Mouse (Mus musculus): ENCODE results near the gene Rbm28.

Rbm28 gene

GRCm38 (mm10) chr6:29143608-29144007 is 21.2 kb downstream of the Rbm28 start:
- peak; percentile 44 for DNase-seq (ENCODE audit: low spot score)

GRCm38 (mm10) chr6:29137441-29137840 is 27.4 kb downstream of the Rbm28 start:
- DNase-seq (ENCODE audit: low spot score): no peak

- no peak for DNase-seq (ENCODE audit: low spot score)
Observed at GRCm38 (mm10) chr6:29133100-29133499, 31.7 kb downstream of the Rbm28 start.

- DNase-seq (ENCODE audit: low spot score): no peak
Observed at GRCm38 (mm10) chr6:29126878-29127426, 37.9 kb downstream of the Rbm28 start.

DNA sequence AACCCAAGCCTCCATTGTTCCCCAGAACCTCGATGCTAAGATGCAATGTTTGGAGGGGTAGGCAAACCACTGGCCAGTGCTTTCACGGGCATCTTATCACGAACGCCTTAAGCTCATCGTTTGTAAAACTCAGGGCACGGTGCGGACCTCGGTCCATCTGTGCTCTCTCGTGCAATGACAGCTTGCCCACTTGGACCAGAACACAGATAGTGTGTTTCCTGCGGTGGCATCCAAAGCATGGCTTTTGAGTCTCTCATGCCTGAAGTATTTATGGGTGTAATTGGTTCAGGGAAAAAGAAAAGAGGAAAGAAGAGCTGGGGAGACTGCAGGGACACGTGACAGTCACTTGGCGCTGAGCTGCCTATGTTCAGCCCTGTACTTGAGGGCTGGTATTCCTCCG is 44.8 kb downstream of the Rbm28 start:
- DNase-seq (ENCODE audit: low spot score): no peak

GRCm38 (mm10) chr6:29118963-29119362 is 45.8 kb downstream of the Rbm28 start:
- DNase-seq (ENCODE audit: low spot score): no peak

- no peak for DNase-seq (ENCODE audit: low spot score)
Observed at GRCm38 (mm10) chr6:29118231-29118630, 46.6 kb downstream of the Rbm28 start.

GRCm38 (mm10) chr6:29117417-29118104 is 47.2 kb downstream of the Rbm28 start:
- peak; percentile 43 for DNase-seq (ENCODE audit: low spot score)

DNA sequence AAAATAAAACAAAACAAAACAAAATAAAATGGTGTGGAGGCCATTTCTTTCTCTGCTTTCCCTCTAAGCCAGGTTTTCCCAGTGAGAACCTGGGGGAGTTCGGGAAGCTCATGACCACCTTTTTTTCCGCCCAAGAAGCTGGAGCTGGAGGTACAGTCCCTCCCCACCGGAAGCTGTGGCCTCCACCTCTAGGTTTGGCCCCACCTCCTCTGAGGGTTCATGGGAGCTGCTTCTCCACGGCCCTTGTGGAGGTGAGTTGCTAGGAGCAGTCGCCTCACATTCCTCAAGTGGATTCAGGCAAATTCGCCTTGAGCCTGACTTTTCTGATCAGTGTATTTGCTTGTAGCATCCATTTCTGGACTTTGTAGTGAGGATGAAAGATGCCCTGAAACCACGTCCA is 49.0 kb downstream of the Rbm28 start:
- no peak for DNase-seq (ENCODE audit: low spot score)

DNA sequence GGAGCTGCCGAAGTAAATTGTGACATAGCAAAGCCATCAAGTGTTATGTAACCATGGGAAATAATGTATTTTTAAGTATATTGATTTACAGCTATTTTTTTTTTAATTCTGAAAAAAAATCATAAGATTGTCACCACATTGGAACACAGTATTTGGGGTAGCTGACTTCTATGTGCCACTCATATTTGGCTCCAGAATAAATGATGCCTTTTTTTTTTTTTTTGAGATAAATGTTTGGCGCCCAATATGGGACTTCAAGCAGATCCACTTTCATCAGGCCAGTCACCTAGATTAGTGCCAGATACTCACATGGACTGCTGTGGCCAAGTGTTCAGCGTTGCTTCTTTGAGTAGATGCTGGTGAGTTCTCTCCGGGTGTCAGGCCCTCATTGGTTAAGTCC is 53.3 kb downstream of the Rbm28 start:
- DNase-seq (ENCODE audit: low spot score): no peak

- no peak for DNase-seq (ENCODE audit: low spot score)
Observed at GRCm38 (mm10) chr6:29108376-29108775, 56.4 kb downstream of the Rbm28 start.

- no peak for DNase-seq (ENCODE audit: low spot score)
Observed at GRCm38 (mm10) chr6:29101248-29101864, 63.5 kb downstream of the Rbm28 start.

DNA sequence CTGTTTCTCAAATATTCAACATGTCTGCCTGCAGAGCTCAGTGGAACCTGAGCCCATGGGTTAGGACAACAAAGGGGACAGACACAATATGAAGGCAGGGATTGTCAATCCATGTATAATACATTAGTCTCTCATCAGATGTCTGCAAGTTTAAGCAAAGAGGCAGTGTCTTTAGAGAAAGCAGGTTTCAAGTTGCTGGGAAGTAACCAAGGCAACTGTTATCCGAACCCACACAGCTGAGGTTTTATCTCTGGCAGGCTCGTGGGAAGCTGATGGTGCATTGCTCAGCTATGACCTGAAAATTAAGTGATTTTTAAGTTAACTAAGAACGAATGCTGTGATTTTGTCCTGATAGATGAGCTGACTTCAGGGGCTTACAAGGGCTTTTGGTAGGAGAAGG is 64.4 kb downstream of the Rbm28 start:
- DNase-seq (ENCODE audit: low spot score): no peak

- DNase-seq (ENCODE audit: low spot score): no peak
Observed at GRCm38 (mm10) chr6:29099536-29100170, 65.2 kb downstream of the Rbm28 start.

GRCm38 (mm10) chr6:29092904-29093303 is 71.9 kb downstream of the Rbm28 start:
- peak; percentile 20 for DNase-seq (ENCODE audit: low spot score)

DNA sequence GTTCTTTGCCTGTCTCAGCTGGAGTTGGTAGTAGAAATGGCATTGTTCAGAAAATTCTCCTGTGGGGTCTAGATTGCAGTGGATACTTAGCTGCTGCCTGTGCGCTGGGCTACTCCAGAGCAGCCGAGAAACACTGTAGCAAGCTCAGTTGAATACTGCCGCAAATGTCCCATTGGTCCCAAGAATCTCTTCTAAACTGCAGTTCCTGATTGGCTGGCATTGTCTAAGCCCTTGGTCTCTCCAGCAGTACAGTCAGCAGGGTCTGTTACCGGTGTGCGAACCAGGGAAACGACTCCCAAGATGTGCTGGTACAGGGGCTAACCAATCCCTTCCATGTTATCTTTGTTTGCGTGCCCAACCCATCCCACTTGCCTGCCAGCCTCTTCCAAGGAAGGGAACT is 72.6 kb downstream of the Rbm28 start:
- DNase-seq (ENCODE audit: low spot score): no peak

GRCm38 (mm10) chr6:29087921-29088709 is 76.7 kb downstream of the Rbm28 start:
- DNase-seq (ENCODE audit: low spot score): peak; percentile 15

- DNase-seq (ENCODE audit: low spot score): no peak
Observed at GRCm38 (mm10) chr6:29084401-29084800, 80.4 kb downstream of the Rbm28 start.

DNA sequence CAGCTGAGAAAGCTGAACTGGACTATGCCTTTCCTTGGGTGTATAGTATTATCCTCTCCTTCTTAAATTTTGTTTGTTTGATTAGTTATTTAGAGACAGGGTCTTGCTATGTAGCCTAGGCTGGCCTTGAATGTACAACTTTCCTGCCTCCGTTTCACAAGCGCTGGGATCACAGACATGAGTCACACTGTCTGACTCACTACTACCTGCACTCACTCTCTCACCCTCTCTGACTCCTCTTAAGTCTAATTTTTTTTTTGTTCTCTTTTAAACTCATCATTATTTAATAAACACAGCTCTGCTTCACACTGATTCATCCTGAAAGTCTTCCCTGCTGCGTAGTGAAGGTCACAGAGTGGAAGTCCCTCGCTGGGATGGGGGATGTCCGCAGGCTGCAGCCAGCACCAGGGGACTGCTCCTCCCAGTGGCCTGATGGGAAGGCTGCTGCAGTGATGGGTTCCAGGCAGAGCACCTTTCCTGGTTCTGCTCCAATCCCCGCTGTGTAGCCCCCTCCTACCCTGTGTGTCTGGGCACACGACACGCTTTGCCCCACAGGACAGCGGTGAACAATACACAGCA is 81.9 kb downstream of the Rbm28 start:
- no peak for DNase-seq (ENCODE audit: low spot score)

DNA sequence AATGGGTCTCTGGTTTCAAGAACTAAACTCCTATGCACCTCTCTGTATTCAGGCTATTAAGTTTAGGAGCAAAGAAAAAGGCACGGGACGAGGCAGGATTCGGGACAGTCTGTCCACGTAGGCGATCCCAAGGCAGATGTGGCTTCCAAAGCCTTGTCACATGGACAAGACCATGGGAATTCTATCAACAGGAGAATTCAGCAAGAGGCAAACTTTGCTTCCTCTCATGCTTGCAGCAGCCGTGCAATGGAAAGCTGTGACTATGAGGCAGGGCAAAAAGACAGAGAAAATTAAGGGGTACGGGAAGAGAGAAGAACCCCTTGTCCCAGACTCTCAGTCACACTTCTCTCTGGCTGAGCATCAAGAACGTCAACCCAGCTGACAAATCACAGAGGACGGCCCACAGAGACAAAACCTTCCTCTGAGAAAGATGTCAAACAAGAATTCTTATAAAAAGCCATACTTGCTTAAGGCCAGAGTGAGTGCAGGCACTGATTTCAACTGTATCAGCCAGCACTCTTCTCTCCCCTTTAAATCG is 82.9 kb downstream of the Rbm28 start:
- DNase-seq (ENCODE audit: low spot score): no peak

- no peak for DNase-seq (ENCODE audit: low spot score)
Observed at GRCm38 (mm10) chr6:29079291-29079690, 85.5 kb downstream of the Rbm28 start.

GRCm38 (mm10) chr6:29074133-29074469 is 90.7 kb downstream of the Rbm28 start:
- no peak for DNase-seq (ENCODE audit: low spot score)
